ENCODE assay signal across 8 mouse cellular contexts in the genomic region with DNA sequence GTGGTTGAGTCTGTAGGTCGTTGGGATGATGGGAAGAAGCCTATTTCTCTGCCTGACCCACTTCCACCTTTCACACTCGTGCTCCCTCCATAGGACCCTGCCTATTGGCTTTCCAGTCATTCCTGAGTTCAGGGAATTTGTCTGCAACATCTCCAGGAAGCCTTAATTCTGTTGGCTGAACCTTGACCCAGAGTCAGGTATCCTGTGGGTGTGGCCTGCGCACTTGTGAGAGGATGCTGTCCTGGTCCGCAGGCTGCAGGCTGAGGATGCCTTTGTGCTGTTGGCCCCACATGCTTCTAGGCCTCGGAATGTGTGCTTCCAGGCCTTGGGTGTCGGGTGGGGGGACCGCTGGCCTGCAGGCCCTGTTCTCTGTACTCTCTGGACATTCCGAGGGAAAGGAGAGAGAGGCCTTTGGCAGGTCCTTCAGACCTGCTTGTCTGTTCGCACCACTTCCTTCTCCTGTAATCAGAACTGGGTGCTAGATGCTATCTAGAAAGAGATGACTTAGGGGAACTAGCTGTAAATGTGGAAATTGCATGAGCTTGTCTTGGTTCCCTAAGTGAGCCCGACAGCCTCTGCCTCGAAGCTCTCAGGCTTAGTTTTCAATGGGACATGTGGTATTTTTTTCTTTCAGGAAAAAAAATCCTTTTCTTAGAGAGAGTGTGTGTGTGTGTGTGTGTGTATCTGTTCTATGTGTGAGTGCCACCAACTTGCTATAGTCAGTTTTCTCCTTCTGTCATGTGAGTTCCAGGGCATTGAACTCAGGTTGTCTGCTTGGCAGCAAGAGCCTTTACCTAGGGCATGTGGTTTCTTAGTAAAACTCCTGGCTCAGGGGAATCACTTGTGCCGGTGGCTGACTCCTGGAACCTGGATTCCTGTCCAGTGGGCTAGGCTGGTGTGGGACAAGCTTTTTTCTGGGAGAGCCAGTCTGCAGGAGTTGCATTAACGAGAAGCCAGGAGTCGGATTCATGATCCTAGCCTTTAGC. TPM values are rescaled to one million over a fixed set of nuclear protein-coding genes. Genes with fewer than 3 reads are reported as not detected.
DNase-seq lines count a peak whose midpoint lies in the region; ATAC-seq lines count a peak whose summit lies in the region.

No protein-coding gene starts in this region.

- no peaks in the 10 kb centered on the region for H3K36me3 ChIP-seq in forebrain, embryonic 14.5 days (ENCODE audit: control insufficient read depth, insufficient read depth, low read length)
- peaks cover 3% of the 10 kb centered on the region; the same call in 1 of the 2 replicates for H3K36me3 ChIP-seq in forebrain, embryonic 12.5 days (replicated peaks)
- H3K36me3 ChIP-seq in limb, embryonic 12.5 days, result peaks cover 8% of the 10 kb centered on the region
- H3K36me3 ChIP-seq in limb, embryonic 10.5 days, result peaks cover 13% of the 10 kb centered on the region
- H3K36me3 ChIP-seq in kidney, embryonic 16.5 days (ENCODE audit: insufficient read depth, low read length), result no peaks in the 10 kb centered on the region

- H3K4me2 ChIP-seq in forebrain, embryonic 14.5 days (ENCODE audit: low read length), result no peak overlapping the region
- no peak overlapping the region for H3K4me2 ChIP-seq in forebrain, embryonic 12.5 days
- peak overlapping the region; percentile 21; the same call in 1 of the 2 replicates for H3K4me2 ChIP-seq in limb, embryonic 12.5 days
- H3K4me2 ChIP-seq in kidney, embryonic 16.5 days (replicated peaks; ENCODE audit: low read depth, low read length), result no peak overlapping the region; the same call in 1 of the 2 replicates

- WGBS in forebrain, embryonic 14.5 days, result 81% methylated on average over 14 of the region's 14 CpGs
- WGBS in forebrain, embryonic 12.5 days, result 82% methylated on average over 14 of the region's 14 CpGs
- WGBS in limb, embryonic 12.5 days, result 62% methylated on average over 14 of the region's 14 CpGs
- WGBS in limb, embryonic 10.5 days, result 74% methylated on average over 14 of the region's 14 CpGs
- 69% methylated on average over 14 of the region's 14 CpGs for WGBS in kidney, embryonic 16.5 days

- 0 out of 2 replicates have a peak overlapping the region, but pooled peaks have one; percentile 27 for H3K27ac ChIP-seq in forebrain, embryonic 14.5 days (ENCODE audit: low read depth, low read length)
- no peak overlapping the region for H3K27ac ChIP-seq in forebrain, embryonic 12.5 days
- H3K27ac ChIP-seq in limb, embryonic 12.5 days, result peak overlapping the region; percentile 79
- no peak overlapping the region for H3K27ac ChIP-seq in limb, embryonic 10.5 days
- peak overlapping the region; percentile 64 for H3K27ac ChIP-seq in kidney, embryonic 16.5 days (ENCODE audit: low read length)

- H3K4me3 ChIP-seq in forebrain, embryonic 14.5 days (ENCODE audit: low read depth, low read length), result no peak overlapping the region
- no peak overlapping the region for H3K4me3 ChIP-seq in forebrain, embryonic 12.5 days (replicated peaks)
- no peak overlapping the region for H3K4me3 ChIP-seq in limb, embryonic 12.5 days (replicated peaks)
- no peak overlapping the region for H3K4me3 ChIP-seq in limb, embryonic 10.5 days
- no peak overlapping the region for H3K4me3 ChIP-seq in kidney, embryonic 16.5 days (ENCODE audit: low read length)

- no peak overlapping the region for H3K9ac ChIP-seq in forebrain, embryonic 14.5 days (ENCODE audit: low read length)
- H3K9ac ChIP-seq in forebrain, embryonic 12.5 days, result no peak overlapping the region; the same call in 1 of the 2 replicates
- H3K9ac ChIP-seq in limb, embryonic 12.5 days (replicated peaks), result peak overlapping the region; percentile 37; the same call in 1 of the 2 replicates
- H3K9ac ChIP-seq in kidney, embryonic 16.5 days (replicated peaks; ENCODE audit: low read length), result 0 out of 2 replicates have a peak overlapping the region, but pooled peaks have one; percentile 42

- H3K4me1 ChIP-seq in forebrain, embryonic 14.5 days (ENCODE audit: control insufficient read depth, insufficient read depth, low read length), result no peaks in the 10 kb centered on the region
- peaks cover 50% of the 10 kb centered on the region for H3K4me1 ChIP-seq in forebrain, embryonic 12.5 days
- peaks cover 42% of the 10 kb centered on the region for H3K4me1 ChIP-seq in limb, embryonic 12.5 days (replicated peaks)
- peaks cover 53% of the 10 kb centered on the region for H3K4me1 ChIP-seq in limb, embryonic 10.5 days
- peaks cover 52% of the 10 kb centered on the region for H3K4me1 ChIP-seq in kidney, embryonic 16.5 days (ENCODE audit: insufficient read depth, low read length)

- DNase-seq in forebrain, embryonic 14.5 days (ENCODE audit: low spot score), result no peak
- no peak for DNase-seq in limb, embryonic 10.5 days (ENCODE audit: low spot score)
- no peak for DNase-seq in layer of hippocampus, adult 18-20 months (ENCODE audit: low spot score in 2 of 2)
- DNase-seq in gastrocnemius, postnatal 10 days, result no peak

- no peak for ATAC-seq in forebrain, embryonic 14.5 days
- ATAC-seq in forebrain, embryonic 12.5 days (ENCODE audit: low FRiP score), result no peak
- no peak for ATAC-seq in limb, embryonic 12.5 days (ENCODE audit: insufficient number of reproducible peaks, insufficient read depth, low FRiP score, low TSS enrichment, low read depth)
- no peak for ATAC-seq in kidney, embryonic 16.5 days (ENCODE audit: low FRiP score, low TSS enrichment)
- peak; percentile 21; the same call in 1 of the 2 replicates for ATAC-seq in neutrophil, adult 5-6 weeks (ENCODE audit: extremely low read depth, insufficient number of reproducible peaks, low FRiP score, poor library complexity, severe bottlenecking)

- H3K27me3 ChIP-seq in forebrain, embryonic 14.5 days (replicated peaks; ENCODE audit: control insufficient read depth, insufficient read depth, low read length), result no peaks in the 10 kb centered on the region
- no peaks in the 10 kb centered on the region for H3K27me3 ChIP-seq in forebrain, embryonic 12.5 days
- H3K27me3 ChIP-seq in limb, embryonic 12.5 days, result no peaks in the 10 kb centered on the region
- no peaks in the 10 kb centered on the region for H3K27me3 ChIP-seq in limb, embryonic 10.5 days (ENCODE audit: low read depth, poor library complexity, severe bottlenecking)
- H3K27me3 ChIP-seq in kidney, embryonic 16.5 days (ENCODE audit: insufficient read depth, low read length), result no peaks in the 10 kb centered on the region

- no peaks in the 10 kb centered on the region for H3K9me3 ChIP-seq in forebrain, embryonic 14.5 days (replicated peaks; ENCODE audit: control insufficient read depth, low read length)
- no peaks in the 10 kb centered on the region for H3K9me3 ChIP-seq in forebrain, embryonic 12.5 days
- H3K9me3 ChIP-seq in limb, embryonic 12.5 days, result no peaks in the 10 kb centered on the region
- no peaks in the 10 kb centered on the region for H3K9me3 ChIP-seq in limb, embryonic 10.5 days (replicated peaks)
- no peaks in the 10 kb centered on the region for H3K9me3 ChIP-seq in kidney, embryonic 16.5 days (ENCODE audit: low read length)

RNA-seq across cellular contexts. Expression of gene Pgs1, which starts 7.4 kb away (rescaled TPM):
- 43.1 and 49.2 TPM in 2 replicates for polyA plus RNA-seq in forebrain, embryonic 14.5 days (2014; fragmentation: Nextera tagmentation; extraction: Ambion mirVana)
- polyA plus RNA-seq in forebrain, embryonic 12.5 days (2016; fragmentation: Nextera tagmentation; extraction: Ambion mirVana), result 45.3 and 45.9 TPM in 2 replicates
- 40.7 and 43.1 TPM in 2 replicates for polyA plus RNA-seq in limb, embryonic 12.5 days (2016; fragmentation: Nextera tagmentation; extraction: Ambion mirVana)
- 47.1 and 47.4 TPM in 2 replicates for polyA plus RNA-seq in limb, embryonic 10.5 days (2016; fragmentation: Nextera tagmentation; extraction: Ambion mirVana)
- 37.5 and 41.8 TPM in 2 replicates for polyA plus RNA-seq in kidney, embryonic 16.5 days (2015; fragmentation: Nextera tagmentation; extraction: Ambion mirVana)
- total RNA-seq in neutrophil, adult 5-6 weeks (2017), result 51.2 and 58.3 TPM in 2 replicates
- total RNA-seq in layer of hippocampus, adult 18-20 months (2021), result 10 to 100 TPM; 78.8 to 81.7 TPM
- total RNA-seq in gastrocnemius, postnatal 10 days (2021), result 10 to 100 TPM; 17.8 to 21.6 TPM

RNA-seq across cellular contexts. Expression of gene Socs3, which starts 23.6 kb away (rescaled TPM):
- 8.1 and 8.7 TPM in 2 replicates for polyA plus RNA-seq in forebrain, embryonic 14.5 days (2014; fragmentation: Nextera tagmentation; extraction: Ambion mirVana)
- polyA plus RNA-seq in forebrain, embryonic 12.5 days (2016; fragmentation: Nextera tagmentation; extraction: Ambion mirVana), result 13.5 and 14.7 TPM in 2 replicates
- polyA plus RNA-seq in limb, embryonic 12.5 days (2016; fragmentation: Nextera tagmentation; extraction: Ambion mirVana), result 14.9 and 16.4 TPM in 2 replicates
- 11.2 and 13.2 TPM in 2 replicates for polyA plus RNA-seq in limb, embryonic 10.5 days (2016; fragmentation: Nextera tagmentation; extraction: Ambion mirVana)
- polyA plus RNA-seq in kidney, embryonic 16.5 days (2015; fragmentation: Nextera tagmentation; extraction: Ambion mirVana), result 14.6 and 15.9 TPM in 2 replicates
- total RNA-seq in neutrophil, adult 5-6 weeks (2017), result 252 and 268 TPM in 2 replicates
- total RNA-seq in layer of hippocampus, adult 18-20 months (2021), result 1 to 10 TPM; 1.0 to 1.3 TPM
- 1 to 10 TPM; 6.2 to 9.8 TPM for total RNA-seq in gastrocnemius, postnatal 10 days (2021)

Comparison
In these comparisons a context has a peak if more than half of its experiments do, and no peak if none do; other contexts are left out.
1. H3K27ac ChIP-seq: peak in forebrain, embryonic 14.5 days (single experiment), limb, embryonic 12.5 days (single experiment) and kidney, embryonic 16.5 days (single experiment); none in forebrain, embryonic 12.5 days (single experiment) and limb, embryonic 10.5 days (single experiment).
2. H3K9ac ChIP-seq: peak in limb, embryonic 12.5 days (single experiment) and kidney, embryonic 16.5 days (single experiment); none in forebrain, embryonic 14.5 days (single experiment) and forebrain, embryonic 12.5 days (single experiment).